Mouse (Mus musculus): ENCODE results near the gene Cd9.
"Not testable (repeated sequence)": the region's sequence is repeated elsewhere in the genome, so short reads cannot be mapped to it uniquely, and the experiment has no call there.

Cd9 gene

DNA sequence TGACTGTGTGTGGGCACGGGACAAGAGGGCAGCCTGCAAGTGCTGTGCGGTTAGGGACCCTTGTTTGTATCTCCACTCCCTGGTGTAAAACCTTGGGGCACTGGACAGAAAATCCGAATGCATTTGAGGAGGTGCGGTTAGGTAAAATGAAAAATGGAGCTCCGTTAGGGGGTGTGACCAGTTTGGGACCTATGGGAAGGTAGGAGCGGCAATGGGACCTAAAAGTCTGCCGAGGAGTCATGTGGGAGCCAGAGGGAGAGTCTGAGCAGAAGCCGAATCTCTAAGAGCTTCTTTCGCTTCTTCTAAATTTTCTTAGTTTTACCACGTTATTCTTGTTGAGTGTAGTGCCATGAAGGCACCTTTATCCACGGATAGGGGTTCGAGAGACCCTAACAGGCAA is 1.8 kb upstream of the Cd9 start:
- no peak for DNase-seq

DNA sequence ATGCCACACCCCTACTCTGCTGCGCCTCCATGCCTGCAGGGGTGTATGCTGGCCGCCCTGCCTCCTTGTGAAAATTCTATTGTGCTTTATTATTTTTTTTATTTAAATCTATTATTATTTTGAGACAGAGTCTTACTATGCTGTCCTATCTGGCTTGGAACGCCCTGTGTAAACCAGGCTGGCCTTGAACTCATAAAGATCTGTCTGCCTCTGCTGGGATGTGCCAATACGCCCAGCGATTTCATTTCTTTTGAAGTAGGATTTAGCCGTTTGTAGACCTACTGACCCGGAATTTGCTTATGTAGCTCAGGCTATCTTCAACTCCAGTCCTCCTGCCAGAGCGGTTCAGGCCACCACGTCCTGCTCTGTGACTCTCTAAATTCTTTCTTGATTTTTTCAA is 770 bp upstream of the Cd9 start:
- DNase-seq = no peak

DNA sequence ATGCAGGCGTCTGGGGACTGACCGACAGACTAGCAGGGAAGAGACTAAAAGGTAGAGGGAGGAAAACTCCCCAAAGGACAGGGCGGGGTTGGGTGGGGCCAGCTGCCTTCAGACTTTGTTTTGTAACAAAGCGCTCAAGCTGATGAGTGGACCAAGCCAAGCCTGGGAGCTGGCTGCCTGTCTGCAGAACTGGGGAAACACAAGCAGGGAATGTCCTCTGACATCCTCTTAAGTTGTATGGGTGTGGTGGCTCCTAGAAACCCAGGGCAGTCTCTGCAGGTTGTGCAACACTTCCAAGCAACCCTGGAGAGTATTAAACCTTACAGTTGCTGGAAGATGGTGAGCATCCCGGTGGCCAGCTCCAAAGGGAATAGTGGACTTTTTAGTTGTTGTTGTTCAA is 1.4 kb downstream of the Cd9 start:
- DNase-seq = no peak

DNA sequence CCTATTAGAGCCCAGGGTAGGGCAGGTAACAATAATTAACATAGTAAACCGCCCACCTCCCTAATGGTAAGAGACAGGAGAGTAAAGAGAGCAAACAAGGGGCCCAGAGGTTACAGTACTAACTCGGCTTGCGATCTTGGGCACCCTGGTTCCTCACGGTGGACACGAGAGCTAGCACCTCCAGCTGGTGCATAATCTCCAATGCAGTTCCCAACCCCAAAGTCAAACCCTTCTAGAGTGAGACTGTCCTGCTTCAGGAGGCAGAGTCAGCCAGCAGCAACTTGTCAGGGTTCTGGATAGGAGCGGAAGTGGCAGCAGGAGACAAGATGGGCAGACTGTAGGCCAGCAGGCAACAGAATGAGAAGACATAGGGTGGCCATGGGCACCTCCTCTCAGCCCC is 1.9 kb downstream of the Cd9 start:
- no peak for DNase-seq

DNA sequence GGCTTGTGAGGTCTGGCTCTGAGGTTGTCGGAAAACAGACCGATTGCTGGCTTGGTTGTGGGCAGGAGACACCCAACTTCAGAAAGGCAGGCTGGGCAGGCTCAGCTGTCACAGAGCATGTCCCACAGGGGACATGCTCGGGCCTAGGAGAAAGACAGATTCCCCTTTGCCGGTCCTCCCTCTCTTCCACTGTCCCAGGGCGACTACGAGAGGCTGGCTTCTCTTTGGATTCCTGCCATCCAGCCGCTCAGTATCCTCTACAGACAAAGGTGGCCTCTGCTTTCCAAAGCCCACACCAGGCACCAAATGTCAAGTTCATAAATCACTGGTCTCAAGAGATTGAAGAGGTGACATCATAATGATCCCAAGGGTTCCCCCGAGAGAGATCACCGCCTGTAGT is 2.6 kb downstream of the Cd9 start:
- DNase-seq = no peak

DNA sequence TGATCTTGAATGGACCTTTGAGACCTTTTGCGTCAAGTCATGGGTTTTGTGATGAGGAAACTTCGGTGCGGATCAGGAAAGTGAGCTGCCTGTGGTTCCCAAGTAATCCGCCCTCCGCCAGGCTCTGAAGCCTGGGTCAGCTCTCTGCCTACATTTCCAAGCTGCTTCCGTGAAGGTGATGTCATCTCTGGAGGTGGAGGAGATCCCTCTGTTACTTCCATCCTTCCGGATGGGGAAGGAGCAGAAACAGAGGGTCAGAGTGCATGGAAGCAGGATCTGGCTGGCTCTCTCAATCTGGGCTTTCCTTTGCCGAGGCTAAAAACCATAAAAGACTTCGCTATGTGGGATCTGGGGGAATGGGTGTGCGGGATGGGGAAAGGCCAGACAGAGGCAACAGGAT is 3.2 kb downstream of the Cd9 start:
- DNase-seq = no peak

DNA sequence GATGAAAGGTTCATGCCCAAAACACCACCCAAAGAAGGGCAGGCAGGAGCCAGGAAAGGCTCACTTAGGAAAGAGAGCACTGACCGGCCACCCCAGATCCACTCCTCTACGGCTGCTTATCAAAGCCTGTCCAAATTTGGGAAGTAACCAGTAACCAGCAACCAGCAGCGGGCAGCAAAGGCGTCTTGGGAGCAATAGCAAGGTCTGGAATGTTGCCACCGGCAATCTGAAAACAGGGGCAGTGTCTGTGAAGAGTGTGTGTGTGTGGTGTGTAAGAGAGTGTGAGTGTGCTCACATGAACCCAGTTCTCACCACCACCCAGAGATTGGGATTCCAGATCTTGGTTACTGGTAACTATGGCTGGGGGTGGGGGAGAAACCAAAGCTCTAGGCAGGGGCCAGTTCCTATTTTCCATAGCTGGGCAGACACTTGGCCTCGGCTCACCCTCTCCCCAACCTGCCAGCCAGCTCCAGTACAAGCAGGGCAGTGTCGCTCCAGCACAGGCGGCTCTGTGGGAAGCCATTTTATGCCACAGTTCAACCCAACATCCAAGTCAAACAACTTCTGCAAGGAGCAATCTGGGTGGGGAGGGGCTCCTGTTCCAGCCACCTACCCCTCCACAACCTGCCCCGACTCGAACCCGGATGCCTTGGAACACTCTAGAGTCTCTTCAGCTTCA is 4.6 kb downstream of the Cd9 start:
- no peak for DNase-seq

DNA sequence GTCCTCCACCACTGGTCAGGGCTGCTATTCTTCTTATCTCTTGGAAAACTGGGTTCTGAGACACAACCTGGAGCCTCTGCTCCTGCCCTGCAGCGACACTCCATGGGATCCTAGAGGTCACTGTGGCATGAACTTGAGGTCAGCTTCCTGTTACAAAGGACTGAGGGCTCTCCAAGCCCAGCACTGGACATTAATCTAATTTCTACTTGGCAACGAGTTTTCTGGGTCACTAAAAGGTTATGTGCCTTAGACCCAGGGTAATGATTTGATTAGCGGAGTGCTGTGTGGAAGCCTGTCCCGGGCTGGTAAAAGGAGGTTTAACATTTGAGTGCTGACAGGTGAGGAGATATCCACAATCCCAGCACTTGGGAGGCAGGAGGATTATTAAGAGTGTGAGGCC is 9.0 kb downstream of the Cd9 start:
- DNase-seq = no peak

DNA sequence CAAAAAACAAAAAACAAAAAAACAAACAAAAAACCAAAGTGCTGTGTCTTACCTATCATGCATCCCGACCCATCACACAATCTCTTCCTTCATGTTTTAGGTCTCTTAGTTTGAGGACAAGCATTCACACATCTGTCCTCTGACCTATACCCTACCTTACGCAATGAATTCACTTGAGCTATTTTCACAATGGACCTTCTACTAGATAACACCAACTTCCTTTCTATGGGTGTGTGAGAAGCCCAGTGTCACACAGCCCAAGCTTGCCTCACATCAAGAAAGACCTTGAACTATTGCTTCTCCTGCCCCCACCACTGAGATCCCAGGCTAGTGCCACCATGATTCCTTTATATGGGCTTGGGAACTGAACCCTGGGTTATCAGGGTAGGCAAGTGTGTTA is 9.9 kb downstream of the Cd9 start:
- no peak for DNase-seq

DNA sequence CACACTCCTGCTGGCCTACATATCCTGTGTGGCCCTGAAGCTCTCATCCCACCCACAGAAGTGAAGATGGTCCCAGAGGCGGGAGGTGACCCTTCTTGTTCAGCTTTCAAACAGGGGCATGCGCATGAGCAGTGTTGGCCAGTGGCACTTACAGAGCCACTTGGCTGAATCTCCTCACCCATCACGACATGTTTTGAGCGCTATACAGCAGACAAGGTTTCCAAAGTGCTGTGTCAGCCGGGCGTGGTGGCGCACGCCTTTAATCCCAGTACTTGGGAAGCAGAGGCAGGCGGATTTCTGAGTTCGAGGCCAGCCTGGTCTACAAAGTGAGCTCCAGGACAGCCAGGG is 10.3 kb downstream of the Cd9 start:
- DNase-seq = not testable (repeated sequence)

DNA sequence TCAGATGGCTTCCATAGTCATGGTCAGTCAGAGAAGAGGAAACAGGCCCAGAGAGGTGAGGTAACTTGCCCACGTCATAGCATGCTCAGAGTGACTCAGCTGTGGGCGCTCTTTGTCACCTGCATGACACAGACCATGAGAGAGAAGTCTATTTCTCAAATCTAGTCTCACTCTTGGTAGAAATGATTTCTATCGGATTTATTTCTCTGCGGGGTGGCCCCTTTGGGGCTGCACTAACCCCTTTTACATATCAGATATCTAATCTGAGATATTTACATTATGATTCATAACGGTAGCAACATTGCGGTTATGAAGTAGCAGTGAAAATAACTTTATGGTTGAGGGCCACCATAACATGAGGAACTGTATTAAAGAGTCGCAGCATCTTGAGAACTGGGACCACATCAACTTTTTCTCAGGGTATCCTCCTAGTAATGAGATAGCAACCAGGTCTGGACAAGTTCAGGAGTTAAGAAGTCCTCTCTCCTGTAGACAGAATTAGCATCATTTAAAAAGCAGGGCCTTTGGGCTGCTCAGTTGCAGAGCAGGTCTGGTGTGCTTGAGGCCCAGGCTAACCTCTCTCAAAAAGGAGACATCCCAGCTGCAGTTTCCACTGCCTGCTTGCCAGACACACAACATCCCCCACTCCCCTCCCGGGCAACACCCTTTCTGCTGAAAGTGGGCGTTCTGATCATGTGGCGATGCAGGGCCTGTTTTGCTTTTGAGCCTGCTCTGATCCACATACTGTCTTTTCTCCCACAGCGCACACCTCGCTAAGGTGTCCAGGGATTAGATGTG is 10.9 kb downstream of the Cd9 start:
- DNase-seq = no peak

DNA sequence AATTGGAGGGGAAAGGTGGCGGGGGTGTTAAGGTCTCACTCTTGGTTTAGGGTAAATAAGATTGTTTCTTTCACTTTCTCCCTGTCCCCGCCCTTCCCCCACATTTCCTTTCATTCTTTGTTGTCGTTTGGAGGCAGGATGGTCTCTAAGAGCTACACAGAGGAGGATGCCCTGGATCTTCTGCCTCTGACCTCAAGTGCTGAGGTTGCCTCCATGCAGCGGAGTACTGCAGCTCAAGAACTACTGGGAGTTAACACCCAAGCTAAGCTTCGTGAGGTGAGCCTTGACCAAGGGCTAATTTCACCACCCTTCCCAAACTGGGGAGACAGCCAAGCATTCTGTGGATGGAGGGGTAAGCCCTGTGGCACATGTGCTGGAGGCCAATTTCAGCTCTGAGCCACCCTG is 12.2 kb downstream of the Cd9 start:
- no peak for DNase-seq

DNA sequence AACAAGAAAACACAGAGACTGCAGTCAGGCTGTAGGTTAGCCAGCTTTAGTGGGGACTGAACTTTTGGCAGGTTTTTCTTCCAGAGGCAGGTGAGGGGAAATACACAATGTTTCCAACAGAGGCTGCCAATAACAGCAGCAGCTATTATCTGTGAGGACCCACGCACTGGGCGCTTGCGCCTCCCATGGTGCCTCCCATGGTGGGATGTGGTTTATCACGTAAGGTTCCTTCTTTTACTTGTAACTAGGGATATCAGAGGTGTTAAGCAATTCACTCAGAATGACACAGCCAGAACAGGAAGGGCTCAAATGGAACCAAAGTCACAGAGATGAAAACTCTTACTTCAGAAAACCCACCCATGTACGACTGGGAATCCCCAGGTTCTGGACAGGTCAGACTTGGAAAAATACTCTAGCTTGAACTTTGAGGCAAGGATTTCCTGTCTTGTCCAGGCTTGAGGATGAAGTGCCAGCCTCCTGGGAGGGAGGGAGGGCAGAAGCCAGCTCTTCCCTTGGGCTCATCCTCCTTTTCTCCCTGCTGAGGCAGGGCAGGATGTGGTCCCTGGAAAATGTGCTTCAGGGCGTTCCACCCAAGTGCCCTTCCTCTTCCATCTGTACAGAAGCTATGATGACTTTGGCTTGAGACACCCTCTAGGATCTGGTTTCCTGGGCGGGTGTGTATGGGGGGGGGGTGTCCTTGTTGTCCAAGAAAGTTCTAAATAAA is 12.8 kb downstream of the Cd9 start:
- peak; percentile 64 for DNase-seq

DNA sequence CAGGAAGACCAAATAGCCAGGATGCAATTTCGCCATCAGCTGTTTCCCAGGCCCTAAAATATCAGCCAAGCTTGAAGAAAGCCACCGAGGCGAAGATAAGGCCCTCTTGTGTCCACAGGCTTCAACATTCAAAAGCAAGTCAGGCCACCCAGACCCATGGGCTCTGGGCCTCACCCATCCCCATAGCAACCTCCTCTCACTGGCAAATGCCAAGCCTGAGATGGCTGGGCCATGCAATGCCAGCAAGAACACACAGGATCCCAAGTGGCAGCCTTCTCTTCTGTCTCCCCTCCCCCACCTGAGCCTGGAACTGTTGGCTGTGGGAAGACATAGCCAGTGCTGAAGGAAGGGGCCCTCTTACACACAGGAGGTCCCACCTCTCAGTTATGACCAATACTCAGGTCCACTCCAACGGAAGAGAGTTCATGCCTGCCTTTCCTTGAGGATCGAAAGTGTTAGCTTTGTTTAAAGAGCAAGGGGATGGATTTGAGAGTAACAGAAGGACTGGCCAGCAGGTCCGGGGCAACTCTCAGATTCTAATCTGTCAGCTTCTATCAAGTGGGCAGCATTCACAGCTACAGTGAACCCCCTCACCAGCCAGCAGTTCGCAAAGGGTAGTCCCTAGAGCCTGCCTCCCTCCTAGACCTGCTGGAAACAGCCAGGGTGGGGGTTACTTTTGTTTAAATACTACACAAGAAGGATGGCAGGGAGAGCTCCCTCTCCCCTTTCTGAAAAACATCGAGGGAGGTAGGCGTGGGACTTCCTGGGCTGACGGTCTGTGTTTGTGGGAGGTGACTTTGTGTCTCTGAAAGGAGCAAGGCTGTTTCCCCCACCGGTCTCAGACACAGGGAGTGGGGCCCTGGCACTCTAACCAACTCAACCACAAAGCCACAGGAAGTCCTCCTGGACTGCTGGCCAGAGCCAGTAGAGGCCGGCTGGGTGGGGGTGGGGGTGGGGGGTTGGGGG is 13.9 kb downstream of the Cd9 start:
- peak; percentile 52 for DNase-seq

DNA sequence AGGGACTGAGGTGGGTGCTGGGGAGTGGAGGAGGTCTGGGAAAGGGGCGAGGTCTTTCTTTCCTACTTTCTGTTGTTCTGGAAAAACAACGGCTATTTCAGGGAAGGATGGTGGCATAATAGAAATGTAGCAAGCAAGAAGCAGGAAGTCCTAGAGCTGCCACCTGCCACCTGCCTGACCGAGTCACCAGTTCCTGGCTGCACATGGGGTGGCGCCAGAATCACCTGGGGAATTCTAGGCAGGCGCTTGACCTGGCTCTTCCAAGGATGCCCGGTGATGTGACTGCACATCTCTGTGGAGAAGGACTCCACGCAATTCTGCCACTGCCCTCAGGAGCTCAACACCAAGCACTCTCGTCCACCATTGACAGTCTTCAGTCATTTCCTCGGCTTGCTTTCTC is 15.2 kb downstream of the Cd9 start:
- no peak for DNase-seq

DNA sequence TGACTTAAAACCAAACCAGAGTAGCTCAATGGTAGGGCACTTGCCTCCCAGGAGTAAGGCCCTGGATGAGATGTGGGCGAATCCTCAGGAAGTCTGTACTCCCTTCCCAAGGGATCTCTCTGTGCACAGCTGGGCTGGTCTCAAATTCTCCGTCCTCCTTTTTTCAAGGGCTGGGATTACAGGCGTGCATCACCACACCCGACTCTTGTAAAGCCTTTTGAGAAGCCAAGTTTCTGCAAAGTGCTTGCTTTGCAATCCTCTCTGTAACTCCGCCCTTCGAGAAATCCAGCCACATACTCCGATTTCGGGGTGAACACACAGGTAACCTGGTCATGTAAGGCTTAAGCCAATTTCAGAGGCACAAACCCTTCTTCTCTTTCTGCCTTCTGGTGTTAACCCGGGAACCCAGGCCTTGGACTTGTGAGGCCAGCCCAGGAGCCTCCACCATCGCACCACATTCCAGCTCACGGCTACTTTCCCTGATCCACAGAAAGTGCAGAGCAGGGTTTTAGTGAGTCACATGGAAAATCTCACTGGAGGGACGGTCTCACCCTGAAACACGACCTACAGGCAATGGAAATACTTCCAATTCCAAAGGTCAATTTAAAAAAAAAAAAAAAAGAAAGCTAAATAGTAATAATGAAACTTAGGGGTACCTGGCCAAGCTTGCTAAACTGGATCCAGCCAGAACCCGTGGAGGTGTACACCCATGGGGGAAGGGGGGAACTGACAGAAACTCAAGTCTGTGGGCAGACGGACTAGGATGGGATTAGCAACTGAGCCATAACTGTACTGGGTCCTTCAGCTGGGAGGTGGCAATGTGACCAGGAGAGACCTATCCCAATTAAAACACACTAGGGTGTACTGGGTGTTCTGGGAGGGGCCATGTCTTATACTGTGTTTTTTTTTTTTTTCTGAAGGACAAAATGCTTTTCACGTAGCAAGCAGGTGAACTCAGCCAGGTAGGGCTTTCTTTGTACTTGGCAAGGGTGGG is 16.2 kb downstream of the Cd9 start:
- no peak for DNase-seq

DNA sequence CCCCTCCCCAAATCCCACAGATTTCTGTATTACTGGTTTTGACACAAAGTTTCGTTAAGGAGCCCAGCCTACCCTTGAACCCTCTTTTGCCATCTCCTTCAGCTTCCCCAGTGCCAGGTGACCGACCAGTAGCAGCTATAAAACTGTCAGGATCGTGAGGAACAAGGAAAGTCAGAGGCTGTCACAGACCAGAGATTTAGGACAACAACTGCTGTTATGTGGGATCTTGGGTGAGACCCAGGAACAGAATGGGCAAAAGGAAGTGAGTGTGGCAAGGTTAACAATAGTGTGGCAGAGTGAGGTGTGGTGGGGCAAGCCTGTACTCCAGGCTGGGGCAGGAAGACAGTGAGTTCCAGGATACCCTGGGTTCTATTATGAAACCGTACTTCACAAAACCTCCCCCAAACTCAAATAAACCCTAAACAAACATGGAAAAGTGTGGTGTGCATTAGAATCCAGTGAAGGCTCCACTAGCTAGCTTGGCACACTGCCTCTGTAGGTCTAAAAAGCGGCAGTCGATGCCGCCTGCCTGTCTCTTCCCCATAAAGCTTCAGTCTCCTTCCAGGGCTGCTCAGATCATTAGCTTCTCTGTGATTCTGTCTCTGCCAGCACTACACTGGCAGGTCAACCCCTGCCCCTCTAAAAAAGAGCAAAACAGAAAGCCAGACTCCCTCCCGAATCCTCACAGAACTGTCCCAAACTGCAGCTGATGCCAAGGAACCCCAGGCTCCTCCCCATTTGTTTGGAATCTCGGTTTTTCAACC is 17.6 kb downstream of the Cd9 start:
- DNase-seq = no peak

DNA sequence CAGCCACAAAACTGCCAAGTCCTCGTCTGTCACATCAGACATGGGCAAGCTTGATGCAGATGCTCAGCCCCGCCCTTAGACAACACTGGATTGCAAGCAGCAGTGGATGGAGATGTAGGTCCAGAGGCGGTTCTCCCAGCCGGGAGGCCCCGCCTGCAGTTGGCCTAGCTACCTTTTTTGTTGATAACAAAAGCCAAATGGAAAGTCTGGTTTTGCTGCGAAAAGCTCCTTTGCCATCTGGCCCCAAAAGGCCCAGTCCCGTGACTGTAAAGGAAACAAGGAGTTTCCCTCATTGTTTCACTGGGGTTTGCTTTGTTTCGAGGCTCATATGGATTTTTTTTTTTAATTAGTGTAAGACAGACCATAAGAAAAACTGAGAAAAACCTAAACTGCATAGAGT is 18.5 kb downstream of the Cd9 start:
- peak; percentile 67 for DNase-seq

DNA sequence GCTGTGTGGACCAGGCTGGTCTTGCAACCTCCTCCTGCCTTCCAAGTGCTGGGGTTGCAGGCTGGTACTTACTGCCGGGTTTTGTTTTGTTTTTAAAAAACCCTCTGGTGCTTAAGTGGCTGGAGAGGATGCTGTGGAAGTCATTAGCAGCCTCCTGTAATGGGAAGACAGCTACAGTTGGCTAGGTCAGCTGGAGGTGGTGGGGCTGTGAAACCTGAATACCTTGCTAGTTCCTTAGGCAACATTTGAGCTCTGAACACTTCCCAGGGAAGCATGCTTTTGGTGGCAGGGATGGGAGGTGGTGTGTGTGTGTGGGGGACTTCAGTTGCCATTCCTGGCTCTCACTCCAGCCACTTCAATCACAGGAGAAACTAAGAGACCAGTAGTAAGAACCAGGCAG is 19.4 kb downstream of the Cd9 start:
- no peak for DNase-seq

DNA sequence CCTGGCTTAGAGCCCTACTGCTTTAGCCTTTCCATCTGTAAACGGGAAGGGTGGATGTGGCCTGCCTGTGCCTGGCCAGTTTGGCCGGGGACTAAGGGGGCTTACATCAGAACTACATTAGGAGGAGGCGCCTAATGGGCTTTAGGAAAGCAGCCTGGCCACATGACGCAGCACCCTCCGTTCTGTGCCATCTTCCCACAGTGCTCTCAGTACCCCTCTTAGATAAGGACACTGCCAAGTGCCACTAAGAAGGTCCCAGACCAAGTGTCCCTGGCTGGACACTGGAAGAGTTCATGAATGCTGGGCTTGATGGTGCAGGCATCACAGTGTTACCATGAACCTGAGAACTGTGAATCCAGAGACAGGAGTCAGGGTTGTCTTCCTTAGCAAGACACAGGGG is 20.7 kb downstream of the Cd9 start:
- peak; percentile 32 for DNase-seq

DNA sequence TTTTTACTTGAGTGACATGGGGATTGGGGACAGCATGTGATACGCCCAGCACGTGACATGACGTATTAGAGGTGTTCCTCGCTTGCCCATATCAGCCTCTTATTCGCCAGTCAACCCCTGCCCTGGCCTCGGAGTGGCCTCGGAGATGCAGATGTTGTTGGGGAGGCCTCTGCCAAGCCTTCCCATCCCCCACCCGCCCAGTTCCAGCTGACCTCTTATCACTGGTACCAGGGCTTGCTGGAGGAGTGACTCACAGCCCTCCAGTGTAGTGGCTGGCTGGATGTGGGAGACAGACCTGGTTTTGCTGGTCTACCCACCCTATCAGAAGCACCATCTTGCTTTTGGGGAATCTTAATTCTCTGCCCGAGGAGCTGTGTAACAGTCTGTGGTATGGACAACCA is 21.3 kb downstream of the Cd9 start:
- peak; percentile 92 for DNase-seq

Data from liver (tissue).